Mouse (Mus musculus): ENCODE measurements around the gene Exoc4. TPM values are rescaled to one million over a fixed set of nuclear protein-coding genes. Genes with fewer than 3 reads are reported as not detected.

Gene Exoc4
- polyA plus RNA-seq, 1 experiment from 2014 or later: 10.9 TPM

DNA sequence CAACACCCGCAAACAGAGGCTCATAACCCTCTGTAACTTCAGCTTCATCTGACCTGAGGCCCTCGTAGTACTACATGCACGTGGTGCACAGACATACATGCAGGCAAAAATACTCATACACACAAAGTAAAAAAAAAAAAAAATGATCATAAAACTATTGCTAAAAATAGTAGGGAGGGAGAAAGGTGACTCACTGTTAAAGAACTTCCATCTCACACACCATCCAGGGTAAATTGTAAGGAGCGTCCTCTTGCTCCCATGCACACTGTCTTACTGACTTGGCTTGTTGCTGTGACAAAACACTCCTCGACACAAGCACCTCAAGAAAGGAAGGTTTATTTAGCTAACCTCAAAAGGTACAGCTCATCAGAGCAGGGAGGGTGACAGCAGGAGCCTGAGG, 723.9 kb downstream of the Exoc4 start:
- WGBS (ENCODE audit: insufficient replicate concordance): 72% methylated on average over 5 of the region's 5 CpGs
- Histone ChIP-seq H3K4me3 (ENCODE audit: low read depth, low read length) (no peak overlapping the region), H3K27me3 (ENCODE audit: control insufficient read depth, insufficient read depth, low read depth, low read length) (no peaks in the 10 kb centered on the region), H3K4me2 (ENCODE audit: low read depth, low read length) (no peak overlapping the region), H3K36me3 (ENCODE audit: control insufficient read depth, insufficient read depth) (no peaks in the 10 kb centered on the region), H3K27ac (ENCODE audit: low read length) (no peak overlapping the region), H3K9me3 (replicated peaks; ENCODE audit: control insufficient read depth, low read length) (no peaks in the 10 kb centered on the region), H3K9ac (ENCODE audit: low read depth, low read length) (no peak overlapping the region), H3K4me1 (ENCODE audit: control insufficient read depth, low read depth, low read length) (no peaks in the 10 kb centered on the region)
- no peak for ATAC-seq (ENCODE audit: low read depth)

DNA sequence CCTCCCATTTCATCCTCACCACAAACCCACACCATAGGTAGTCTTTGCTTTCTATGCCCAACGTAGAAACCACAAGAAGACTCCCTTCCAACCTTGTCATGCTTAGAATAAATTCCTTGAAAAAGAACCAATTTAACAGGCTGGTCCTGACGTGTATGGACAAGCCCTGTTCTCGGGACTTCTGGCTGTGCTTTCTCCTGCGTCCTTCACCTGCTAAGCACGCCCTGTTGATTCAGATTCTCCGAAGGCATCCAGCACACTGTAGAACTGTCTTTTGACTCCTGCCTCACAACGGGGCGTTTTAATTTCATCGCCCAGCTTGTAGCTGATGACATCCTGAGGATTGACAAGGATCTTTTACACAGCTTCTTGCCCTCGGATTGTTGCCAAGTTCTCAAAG, 727.7 kb downstream of the Exoc4 start:
- Histone ChIP-seq H3K9me3 (replicated peaks; ENCODE audit: control insufficient read depth, low read length) (no peaks in the 10 kb centered on the region), H3K4me3 (ENCODE audit: low read depth, low read length) (no peak overlapping the region), H3K27ac (ENCODE audit: low read length) (no peak overlapping the region), H3K36me3 (ENCODE audit: control insufficient read depth, insufficient read depth) (no peaks in the 10 kb centered on the region), H3K27me3 (ENCODE audit: control insufficient read depth, insufficient read depth, low read depth, low read length) (no peaks in the 10 kb centered on the region), H3K4me1 (ENCODE audit: control insufficient read depth, low read depth, low read length) (no peaks in the 10 kb centered on the region), H3K9ac (ENCODE audit: low read depth, low read length) (no peak overlapping the region), H3K4me2 (ENCODE audit: low read depth, low read length) (no peak overlapping the region)
- 62% methylated on average over 10 of the region's 10 CpGs for WGBS (ENCODE audit: insufficient replicate concordance)
- ATAC-seq (ENCODE audit: low read depth): no peak

DNA sequence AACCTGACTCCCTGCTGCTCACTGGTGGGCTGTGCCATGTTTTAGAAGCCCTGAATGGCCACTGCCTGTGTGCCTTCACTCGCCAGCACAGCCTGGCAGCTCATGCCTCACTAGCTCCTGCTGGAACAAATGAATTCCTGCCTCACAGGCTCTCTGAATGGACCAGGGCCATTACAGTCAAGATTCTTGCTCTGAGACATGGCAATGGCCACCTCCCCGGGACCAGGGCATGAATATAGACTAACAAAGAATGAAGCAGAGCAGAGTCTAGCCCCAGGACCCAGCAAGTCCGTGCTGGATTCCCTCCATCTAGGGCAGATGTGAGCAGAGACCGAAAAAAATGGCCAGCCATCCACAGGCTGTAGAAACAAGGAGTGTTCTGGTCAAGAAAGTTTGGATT, 728.6 kb downstream of the Exoc4 start:
- H3K36me3 ChIP-seq (ENCODE audit: control insufficient read depth, insufficient read depth): no peaks in the 10 kb centered on the region
- no peak overlapping the region for H3K27ac ChIP-seq (ENCODE audit: low read length)
- WGBS (ENCODE audit: insufficient replicate concordance): 59% methylated on average over 4 of the region's 4 CpGs
- H3K9me3 ChIP-seq (replicated peaks; ENCODE audit: control insufficient read depth, low read length): no peaks in the 10 kb centered on the region
- H3K4me1 ChIP-seq (ENCODE audit: control insufficient read depth, low read depth, low read length): no peaks in the 10 kb centered on the region
- no peaks in the 10 kb centered on the region for H3K27me3 ChIP-seq (ENCODE audit: control insufficient read depth, insufficient read depth, low read depth, low read length)
- H3K4me2 ChIP-seq (ENCODE audit: low read depth, low read length): no peak overlapping the region
- H3K9ac ChIP-seq (ENCODE audit: low read depth, low read length): no peak overlapping the region
- H3K4me3 ChIP-seq (ENCODE audit: low read depth, low read length): no peak overlapping the region
- ATAC-seq (ENCODE audit: low read depth): no peak

DNA sequence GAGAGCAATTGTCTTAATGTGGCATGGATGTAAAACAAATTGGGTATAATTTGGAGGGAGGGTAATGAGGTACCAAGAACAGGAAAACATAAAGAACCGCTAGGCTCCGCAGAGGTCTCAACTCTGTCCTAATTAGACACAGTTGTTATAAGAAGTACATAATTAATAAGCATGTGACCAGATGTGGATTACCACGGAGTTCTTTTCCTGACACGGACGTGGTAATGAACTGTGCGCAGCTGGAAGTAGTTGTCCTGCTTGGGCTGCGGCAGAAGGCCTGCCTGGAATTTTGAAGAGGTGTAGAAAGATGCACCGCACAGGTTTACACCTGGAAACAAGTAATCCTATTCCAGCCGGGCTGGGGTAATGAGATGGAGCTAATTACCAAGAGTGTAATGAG, 729.0 kb downstream of the Exoc4 start:
- H3K36me3 ChIP-seq (ENCODE audit: control insufficient read depth, insufficient read depth): no peaks in the 10 kb centered on the region
- H3K9me3 ChIP-seq (replicated peaks; ENCODE audit: control insufficient read depth, low read length): no peaks in the 10 kb centered on the region
- WGBS (ENCODE audit: insufficient replicate concordance): 76% methylated on average over 9 of the region's 9 CpGs
- H3K27ac ChIP-seq (ENCODE audit: low read length): no peak overlapping the region
- H3K27me3 ChIP-seq (ENCODE audit: control insufficient read depth, insufficient read depth, low read depth, low read length): no peaks in the 10 kb centered on the region
- no peak overlapping the region for H3K9ac ChIP-seq (ENCODE audit: low read depth, low read length)
- no peaks in the 10 kb centered on the region for H3K4me1 ChIP-seq (ENCODE audit: control insufficient read depth, low read depth, low read length)
- H3K4me2 ChIP-seq (ENCODE audit: low read depth, low read length): no peak overlapping the region
- no peak overlapping the region for H3K4me3 ChIP-seq (ENCODE audit: low read depth, low read length)
- no peak for ATAC-seq (ENCODE audit: low read depth)

DNA sequence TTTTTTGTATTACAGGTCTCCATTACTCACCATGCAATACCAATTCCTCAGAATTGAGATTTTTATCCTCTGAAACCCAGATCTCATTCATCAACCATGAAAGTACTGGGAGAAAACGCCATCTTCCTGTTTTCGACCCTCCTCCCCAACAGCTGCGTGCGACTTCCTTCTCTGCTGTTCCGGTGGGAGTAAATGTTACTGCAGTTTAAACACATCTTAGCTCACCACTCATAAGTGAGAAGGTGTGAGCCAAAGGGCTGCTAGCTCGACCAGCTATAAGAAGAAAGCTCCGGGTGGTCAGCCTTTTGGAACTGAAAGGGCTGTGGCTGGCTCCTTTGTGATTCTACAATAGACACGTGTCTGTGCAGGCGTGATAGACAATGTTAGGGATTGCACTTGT, 733.8 kb downstream of the Exoc4 start:
- Histone ChIP-seq H3K27ac (ENCODE audit: low read length) (no peak overlapping the region), H3K36me3 (ENCODE audit: control insufficient read depth, insufficient read depth) (no peaks in the 10 kb centered on the region), H3K9me3 (replicated peaks; ENCODE audit: control insufficient read depth, low read length) (no peaks in the 10 kb centered on the region), H3K4me3 (ENCODE audit: low read depth, low read length) (no peak overlapping the region), H3K9ac (ENCODE audit: low read depth, low read length) (no peak overlapping the region), H3K4me1 (ENCODE audit: control insufficient read depth, low read depth, low read length) (no peaks in the 10 kb centered on the region), H3K27me3 (ENCODE audit: control insufficient read depth, insufficient read depth, low read depth, low read length) (no peaks in the 10 kb centered on the region), H3K4me2 (ENCODE audit: low read depth, low read length) (no peak overlapping the region)
- WGBS (ENCODE audit: insufficient replicate concordance): 32% methylated on average over 9 of the region's 9 CpGs
- no peak for ATAC-seq (ENCODE audit: low read depth)

DNA sequence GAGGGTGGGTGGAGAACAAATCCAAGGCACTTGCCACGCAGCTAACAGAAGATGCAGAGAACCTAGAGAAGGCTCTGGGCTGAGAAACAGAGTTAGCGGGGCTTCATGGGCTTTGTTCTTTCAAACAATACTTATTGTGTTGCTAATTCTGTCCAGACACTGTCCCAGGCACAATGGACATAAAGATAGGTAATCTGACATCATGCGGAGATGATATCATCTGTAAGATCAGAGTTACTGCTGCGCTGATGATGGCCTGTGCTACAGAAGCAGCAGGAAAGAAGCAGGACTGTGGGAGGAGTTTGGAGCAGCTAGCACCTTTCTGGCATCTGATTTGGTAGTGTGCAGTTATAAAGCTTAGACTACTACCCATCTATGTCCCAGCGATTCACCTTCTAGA, 738.2 kb downstream of the Exoc4 start:
- Histone ChIP-seq H3K4me2 (ENCODE audit: low read depth, low read length) (no peak overlapping the region), H3K27ac (ENCODE audit: low read length) (no peak overlapping the region), H3K27me3 (ENCODE audit: control insufficient read depth, insufficient read depth, low read depth, low read length) (no peaks in the 10 kb centered on the region), H3K9me3 (replicated peaks; ENCODE audit: control insufficient read depth, low read length) (no peaks in the 10 kb centered on the region), H3K36me3 (ENCODE audit: control insufficient read depth, insufficient read depth) (no peaks in the 10 kb centered on the region), H3K4me3 (ENCODE audit: low read depth, low read length) (no peak overlapping the region), H3K9ac (ENCODE audit: low read depth, low read length) (no peak overlapping the region), H3K4me1 (ENCODE audit: control insufficient read depth, low read depth, low read length) (no peaks in the 10 kb centered on the region)
- 66% methylated on average over 5 of the region's 5 CpGs for WGBS (ENCODE audit: insufficient replicate concordance)
- no peak for ATAC-seq (ENCODE audit: low read depth)

DNA sequence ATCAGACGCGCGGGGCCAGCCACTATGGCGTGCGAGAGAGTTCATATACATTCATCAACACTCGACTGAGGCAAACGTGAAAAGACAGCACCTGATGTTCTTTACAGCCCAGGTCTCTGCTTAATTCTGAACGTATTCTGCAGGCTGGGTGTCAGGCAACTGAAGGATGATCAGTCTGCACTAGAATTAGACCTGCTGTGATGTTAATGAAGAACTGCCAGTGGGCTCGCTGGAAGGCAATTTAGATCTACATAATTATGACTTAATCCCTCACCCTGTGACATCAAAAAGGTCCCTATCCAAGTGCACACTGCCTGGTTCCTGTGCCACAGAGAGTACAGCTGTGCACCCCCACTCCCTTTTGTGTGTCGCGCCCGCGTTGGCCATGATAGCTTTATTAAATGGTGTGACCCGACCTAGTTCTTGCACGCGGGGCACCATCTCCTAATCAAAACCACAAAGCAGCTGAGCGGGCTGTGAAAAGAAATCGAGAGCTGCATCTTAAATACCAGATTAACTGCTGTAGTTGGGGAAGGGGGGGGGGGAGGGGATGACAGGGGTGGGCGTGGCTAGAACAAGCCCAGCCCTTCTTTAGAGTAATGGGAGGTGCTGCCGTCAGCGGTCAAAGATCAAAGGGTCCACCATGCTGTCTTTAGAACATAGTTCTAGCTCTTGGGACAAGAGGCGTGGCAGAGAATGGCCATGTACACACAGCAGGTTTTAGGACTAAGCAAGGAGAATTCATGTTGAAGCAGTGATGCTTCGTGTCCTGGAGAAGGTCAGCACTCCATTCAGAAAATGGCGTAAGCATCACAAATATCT, 743.5 kb downstream of the Exoc4 start:
- H3K9me3 ChIP-seq (replicated peaks; ENCODE audit: control insufficient read depth, low read length): no peaks in the 10 kb centered on the region
- H3K4me3 ChIP-seq (ENCODE audit: low read depth, low read length): no peak overlapping the region
- 52% methylated on average over 23 of the region's 24 CpGs for WGBS (ENCODE audit: insufficient replicate concordance)
- H3K9ac ChIP-seq (ENCODE audit: low read depth, low read length): no peak overlapping the region
- no peaks in the 10 kb centered on the region for H3K27me3 ChIP-seq (ENCODE audit: control insufficient read depth, insufficient read depth, low read depth, low read length)
- H3K4me2 ChIP-seq (ENCODE audit: low read depth, low read length): no peak overlapping the region
- no peak for ATAC-seq (ENCODE audit: low read depth)
- H3K36me3 ChIP-seq (ENCODE audit: control insufficient read depth, insufficient read depth): no peaks in the 10 kb centered on the region
- no peak overlapping the region for H3K27ac ChIP-seq (ENCODE audit: low read length)
- H3K4me1 ChIP-seq (ENCODE audit: control insufficient read depth, low read depth, low read length): no peaks in the 10 kb centered on the region

DNA sequence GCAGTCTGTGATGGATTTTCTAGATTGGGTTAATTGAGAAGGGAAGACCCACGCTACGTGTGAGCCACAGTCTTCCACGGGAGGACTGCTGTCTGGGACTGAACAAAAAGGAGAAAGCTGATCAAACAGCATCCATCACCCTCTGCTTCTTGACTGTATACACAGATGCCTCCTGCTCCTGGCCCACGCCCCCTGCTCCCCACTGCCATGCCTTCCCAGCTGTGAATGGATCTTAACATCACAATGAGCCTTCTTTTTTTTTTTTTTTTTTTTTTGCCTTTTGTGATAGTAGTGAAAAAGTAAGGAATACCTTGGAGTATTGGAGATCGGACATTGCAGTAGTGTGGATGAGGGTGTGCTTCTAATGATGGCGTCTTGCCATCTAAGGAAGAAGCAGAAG, 745.0 kb downstream of the Exoc4 start:
- no peak overlapping the region for H3K4me3 ChIP-seq (ENCODE audit: low read depth, low read length)
- H3K4me2 ChIP-seq (ENCODE audit: low read depth, low read length): no peak overlapping the region
- H3K9me3 ChIP-seq (replicated peaks; ENCODE audit: control insufficient read depth, low read length): no peaks in the 10 kb centered on the region
- no peaks in the 10 kb centered on the region for H3K4me1 ChIP-seq (ENCODE audit: control insufficient read depth, low read depth, low read length)
- H3K36me3 ChIP-seq (ENCODE audit: control insufficient read depth, insufficient read depth): no peaks in the 10 kb centered on the region
- H3K27me3 ChIP-seq (ENCODE audit: control insufficient read depth, insufficient read depth, low read depth, low read length): no peaks in the 10 kb centered on the region
- ATAC-seq (ENCODE audit: low read depth): no peak
- no peak overlapping the region for H3K9ac ChIP-seq (ENCODE audit: low read depth, low read length)
- 58% methylated on average over 6 of the region's 6 CpGs for WGBS (ENCODE audit: insufficient replicate concordance)
- no peak overlapping the region for H3K27ac ChIP-seq (ENCODE audit: low read length)

DNA sequence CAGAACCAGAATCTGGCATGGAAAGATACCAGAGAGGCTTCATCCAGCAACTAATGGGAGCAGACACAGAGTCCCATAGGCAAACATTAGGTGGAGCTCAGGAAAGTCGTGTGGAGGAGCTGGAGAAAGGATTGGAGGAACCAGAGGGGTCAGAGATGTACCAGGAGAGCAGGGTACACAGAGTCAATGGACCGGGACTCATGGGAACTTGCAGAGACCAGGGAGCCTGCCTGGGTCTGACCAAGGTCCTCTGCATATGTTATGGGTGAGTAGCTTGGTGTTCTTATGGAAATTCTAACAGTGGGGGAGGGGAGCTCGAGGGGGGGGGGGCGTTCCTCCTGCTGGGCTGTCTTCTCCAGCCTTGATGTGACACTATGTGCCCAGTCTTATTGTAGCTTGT, 749.7 kb downstream of the Exoc4 start:
- 31% methylated on average over 3 of the region's 4 CpGs for WGBS (ENCODE audit: insufficient replicate concordance)
- Histone ChIP-seq H3K4me1 (ENCODE audit: control insufficient read depth, low read depth, low read length) (no peaks in the 10 kb centered on the region), H3K36me3 (ENCODE audit: control insufficient read depth, insufficient read depth) (no peaks in the 10 kb centered on the region), H3K27me3 (ENCODE audit: control insufficient read depth, insufficient read depth, low read depth, low read length) (no peaks in the 10 kb centered on the region), H3K9me3 (replicated peaks; ENCODE audit: control insufficient read depth, low read length) (no peaks in the 10 kb centered on the region), H3K4me3 (ENCODE audit: low read depth, low read length) (no peak overlapping the region), H3K9ac (ENCODE audit: low read depth, low read length) (no peak overlapping the region), H3K27ac (ENCODE audit: low read length) (no peak overlapping the region), H3K4me2 (ENCODE audit: low read depth, low read length) (no peak overlapping the region)
- no peak for ATAC-seq (ENCODE audit: low read depth)

All from liver, embryonic 16.5 days (tissue).